Mouse (Mus musculus): ENCODE data around the gene Wdr11. TPM values are rescaled to one million over a fixed set of nuclear protein-coding genes. Genes with fewer than 3 reads are reported as not detected.

The Wdr11 gene
- total RNA-seq, 2 experiments from 2014 or later: 20.8 to 23.2 TPM

- intact Hi-C loops (cut with DNase I): no loop called here
- DNase-seq (ENCODE audit: low spot score): no peak
Observed at GRCm38 (mm10) chr7:129651781-129652180, 60.1 kb downstream of the Wdr11 start.

- intact Hi-C loops (cut with DNase I): loop anchor here (1.0 kb wide), 2 partner anchors 620 to 823 kb away; no protein-coding TSS in a partner anchor
- no peak for DNase-seq (ENCODE audit: low spot score)
Observed at GRCm38 (mm10) chr7:129652901-129653460, 61.3 kb downstream of the Wdr11 start.

- intact Hi-C loops (cut with DNase I): loop anchor here (1.0 kb wide), 2 partner anchors 619 to 822 kb away; no protein-coding TSS in a partner anchor
- peak; percentile 30 for DNase-seq (ENCODE audit: low spot score)
Observed at GRCm38 (mm10) chr7:129653791-129654271, 62.2 kb downstream of the Wdr11 start.

GRCm38 (mm10) chr7:129654923-129655322 is 63.3 kb downstream of the Wdr11 start:
- DNase-seq (ENCODE audit: low spot score): no peak
- intact Hi-C loops (cut with DNase I): no loop called here

GRCm38 (mm10) chr7:129655604-129656226 is 64.1 kb downstream of the Wdr11 start:
- no peak for DNase-seq (ENCODE audit: low spot score)
- intact Hi-C loops (cut with DNase I): no loop called here

GRCm38 (mm10) chr7:129657867-129658266 is 66.2 kb downstream of the Wdr11 start:
- no peak for DNase-seq (ENCODE audit: low spot score)
- intact Hi-C loops (cut with DNase I): no loop called here

GRCm38 (mm10) chr7:129659755-129660154 is 68.1 kb downstream of the Wdr11 start:
- DNase-seq (ENCODE audit: low spot score): no peak
- intact Hi-C loops (cut with DNase I): no loop called here

- DNase-seq (ENCODE audit: low spot score): no peak
- intact Hi-C loops (cut with DNase I): no loop called here
Observed at GRCm38 (mm10) chr7:129660546-129660945, 68.9 kb downstream of the Wdr11 start.

- no peak for DNase-seq (ENCODE audit: low spot score)
- intact Hi-C loops (cut with DNase I): no loop called here
Observed at GRCm38 (mm10) chr7:129662051-129662789, 70.6 kb downstream of the Wdr11 start.

GRCm38 (mm10) chr7:129663781-129664505 is 72.3 kb downstream of the Wdr11 start:
- intact Hi-C loops (cut with DNase I): no loop called here

GRCm38 (mm10) chr7:129665411-129665810 is 73.7 kb downstream of the Wdr11 start:
- DNase-seq (ENCODE audit: low spot score): no peak
- intact Hi-C loops (cut with DNase I): no loop called here

More at GRCm38 (mm10) chr7:129663781-129664505, 72.3 kb downstream of the Wdr11 start:
- no peak for DNase-seq (ENCODE audit: low spot score)

GRCm38 (mm10) chr7:129665921-129666320 is 74.3 kb downstream of the Wdr11 start:
- intact Hi-C loops (cut with DNase I): no loop called here
- no peak for DNase-seq (ENCODE audit: low spot score)

- no peak for DNase-seq (ENCODE audit: low spot score)
- intact Hi-C loops (cut with DNase I): no loop called here
Observed at GRCm38 (mm10) chr7:129666526-129666925, 74.9 kb downstream of the Wdr11 start.

- no peak for DNase-seq (ENCODE audit: low spot score)
- intact Hi-C loops (cut with DNase I): no loop called here
Observed at GRCm38 (mm10) chr7:129670280-129670679, 78.6 kb downstream of the Wdr11 start.

- intact Hi-C loops (cut with DNase I): no loop called here
- DNase-seq (ENCODE audit: low spot score): no peak
Observed at GRCm38 (mm10) chr7:129671675-129672651, 80.3 kb downstream of the Wdr11 start.

- intact Hi-C loops (cut with DNase I): no loop called here
- DNase-seq (ENCODE audit: low spot score): no peak
Observed at GRCm38 (mm10) chr7:129673776-129674175, 82.1 kb downstream of the Wdr11 start.

GRCm38 (mm10) chr7:129674558-129674957 is 82.9 kb downstream of the Wdr11 start:
- intact Hi-C loops (cut with DNase I): no loop called here
- no peak for DNase-seq (ENCODE audit: low spot score)

- no peak for DNase-seq (ENCODE audit: low spot score)
- intact Hi-C loops (cut with DNase I): no loop called here
Observed at GRCm38 (mm10) chr7:129675852-129676251, 84.2 kb downstream of the Wdr11 start.

GRCm38 (mm10) chr7:129677141-129677540 is 85.5 kb downstream of the Wdr11 start:
- no peak for DNase-seq (ENCODE audit: low spot score)
- intact Hi-C loops (cut with DNase I): no loop called here
